Mouse (Mus musculus) brain, embryonic 18.5 days (tissue): ENCODE results near the gene Rapgef6.
A peak's percentile ranks its signal among the peaks of the same experiment; 100 is the strongest.

Source experiments
- DNase-seq: peaks from one replicate; pipeline ENCODE4 v3.0.0-alpha.2; 2012; ENCODE audit warnings: low read depth, low spot score

Gene Rapgef6

DNA sequence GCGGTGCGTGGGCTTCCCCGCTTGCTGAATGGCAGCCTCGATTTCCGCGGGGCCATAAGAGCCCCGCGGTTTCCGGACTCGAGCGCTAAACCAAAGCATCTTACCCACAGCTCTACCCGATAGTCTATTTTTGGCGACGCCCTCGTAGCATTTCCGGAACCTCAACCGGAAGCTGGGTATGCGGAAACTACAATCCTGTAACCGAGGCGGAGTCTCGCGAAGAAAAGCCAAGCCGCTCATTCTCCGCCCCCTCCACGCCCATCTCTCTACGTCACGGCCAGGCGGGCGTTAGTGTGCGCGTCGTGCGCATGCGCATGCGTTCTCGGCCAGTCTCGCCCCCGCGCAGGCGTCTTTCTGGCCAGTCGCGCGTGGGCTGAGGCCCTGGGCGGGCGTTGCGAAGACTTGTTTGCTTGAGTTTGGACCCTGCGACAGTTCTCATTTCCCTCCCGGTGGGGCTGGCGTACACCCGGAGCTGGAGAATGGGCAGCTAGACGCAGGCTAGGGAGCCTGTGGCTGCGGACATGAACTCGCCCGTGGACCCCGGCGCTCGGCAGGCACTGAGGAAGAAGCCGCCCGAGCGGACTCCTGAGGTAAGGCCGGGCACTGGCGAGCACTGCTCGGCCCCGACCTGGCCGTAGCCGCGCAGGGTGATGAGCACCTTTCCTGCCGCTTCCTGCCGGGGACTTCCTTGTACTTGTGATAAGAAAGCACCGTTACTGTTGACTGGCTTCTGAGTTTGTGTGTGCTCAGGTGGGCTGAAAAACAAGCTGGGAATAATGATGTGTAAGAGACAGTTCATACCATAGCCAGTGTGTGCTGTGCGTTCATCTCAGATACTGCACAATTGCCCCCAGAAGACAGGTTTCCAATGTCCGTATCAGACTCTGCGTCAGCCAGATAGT, at the start of gene Rapgef6:
Rapgef6 (plus strand) TSS at position 319 of the 902 bp plus-strand sequence.
- peak; percentile 95 for DNase-seq

DNA sequence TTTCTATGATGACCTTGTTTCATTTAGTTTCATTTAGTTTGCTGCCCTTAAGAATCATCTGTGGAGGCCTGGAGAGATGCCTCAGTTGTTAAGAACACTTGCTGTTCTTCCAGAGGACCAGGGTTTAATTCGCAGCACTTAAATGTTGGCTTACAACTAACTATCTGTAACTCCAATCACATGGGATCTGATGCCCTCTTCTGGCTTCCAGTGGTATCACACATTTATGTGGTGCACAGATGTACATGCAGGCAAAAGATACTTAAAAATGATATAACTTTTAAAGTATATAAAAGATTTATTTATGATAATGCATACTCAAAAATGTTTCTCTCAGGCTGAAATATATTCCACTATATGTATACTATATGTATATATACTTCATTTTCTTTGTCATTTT, 44.2 kb upstream of the Rapgef6 start:
- DNase-seq = no peak

DNA sequence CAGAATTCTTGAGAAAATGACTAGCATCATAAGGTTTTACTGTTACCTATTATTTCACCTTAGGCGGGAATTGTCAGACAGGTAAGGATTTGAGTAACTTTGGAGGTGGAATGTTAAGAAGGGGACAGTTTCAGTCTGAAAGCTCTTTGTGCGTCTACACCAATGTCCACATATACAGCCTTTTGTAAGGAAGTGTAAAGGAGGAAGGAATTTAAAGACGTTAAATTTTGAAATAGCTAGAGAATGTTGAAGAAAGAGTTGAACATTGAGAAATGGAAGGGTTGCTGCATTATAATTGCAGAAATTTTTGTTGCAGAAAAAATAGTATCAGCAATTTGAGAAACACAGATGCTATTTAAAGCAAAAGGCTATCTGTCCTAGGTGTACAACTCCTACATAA, 36.6 kb upstream of the Rapgef6 start:
- no peak for DNase-seq

GRCm38 (mm10) chr11:54491946-54492558, 30.6 kb upstream of the Rapgef6 start:
- no peak for DNase-seq

- DNase-seq = no peak
These were observed 30.1 kb upstream of the Rapgef6 start for GRCm38 (mm10) chr11:54492559-54492958.

DNA sequence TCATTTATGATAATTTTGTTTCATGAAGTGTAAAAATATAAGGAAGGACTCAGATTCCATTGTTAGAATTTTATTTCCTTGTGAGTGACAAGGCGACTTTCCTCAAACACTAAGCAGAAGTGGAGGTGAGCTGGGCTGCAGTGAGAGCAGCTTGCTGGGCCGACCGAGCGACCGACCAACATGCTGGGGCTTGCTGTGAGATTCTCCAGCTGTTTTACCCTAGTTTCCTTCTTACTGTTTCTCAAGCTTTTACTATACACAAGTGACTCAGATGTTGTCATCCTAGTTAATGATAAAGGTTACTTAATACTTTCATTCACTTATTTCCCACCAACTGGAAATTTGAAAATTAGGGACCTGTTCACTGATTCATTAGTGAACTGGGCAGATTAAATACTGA, 22.8 kb upstream of the Rapgef6 start:
- DNase-seq = no peak

DNA sequence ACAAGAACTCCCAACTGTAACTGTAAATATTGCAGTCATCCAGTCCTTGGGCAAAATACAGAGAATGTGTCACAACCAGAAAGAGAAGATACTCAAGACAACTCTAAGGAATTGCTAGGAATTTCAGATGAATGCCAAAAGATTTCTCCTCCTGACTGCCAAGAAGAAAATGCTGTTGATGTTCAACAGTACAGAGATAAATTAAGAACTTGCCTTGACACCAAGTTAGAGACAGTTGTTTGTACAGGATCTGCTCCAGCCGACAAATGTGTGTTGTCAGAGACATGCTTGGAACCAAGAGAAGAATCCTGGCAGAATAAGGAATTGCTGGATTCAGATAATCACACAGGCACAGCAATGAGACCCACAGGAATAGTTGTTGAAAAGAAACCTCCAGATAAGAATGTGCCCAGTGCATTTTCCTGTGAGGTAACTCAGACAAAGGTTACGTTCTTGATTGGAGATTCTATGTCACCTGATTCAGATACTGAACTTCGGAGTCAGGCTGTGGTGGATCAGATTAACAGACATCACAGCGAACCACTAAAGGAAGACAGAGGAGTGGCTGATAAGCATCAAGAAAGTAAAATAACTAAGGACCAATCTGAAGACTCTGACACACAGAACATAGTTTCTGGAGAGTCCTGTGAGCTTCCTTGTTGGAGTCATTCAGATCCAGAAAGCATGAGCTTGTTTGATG, 20.0 kb upstream of the Rapgef6 start:
- DNase-seq = no peak

- DNase-seq = no peak
These were observed 9.1 kb upstream of the Rapgef6 start for GRCm38 (mm10) chr11:54513584-54513983.

- DNase-seq = no peak
These were observed 619 bp upstream of the Rapgef6 start for GRCm38 (mm10) chr11:54521927-54522528.

- no peak for DNase-seq
These were observed 869 bp downstream of the Rapgef6 start for GRCm38 (mm10) chr11:54523431-54524001.

DNA sequence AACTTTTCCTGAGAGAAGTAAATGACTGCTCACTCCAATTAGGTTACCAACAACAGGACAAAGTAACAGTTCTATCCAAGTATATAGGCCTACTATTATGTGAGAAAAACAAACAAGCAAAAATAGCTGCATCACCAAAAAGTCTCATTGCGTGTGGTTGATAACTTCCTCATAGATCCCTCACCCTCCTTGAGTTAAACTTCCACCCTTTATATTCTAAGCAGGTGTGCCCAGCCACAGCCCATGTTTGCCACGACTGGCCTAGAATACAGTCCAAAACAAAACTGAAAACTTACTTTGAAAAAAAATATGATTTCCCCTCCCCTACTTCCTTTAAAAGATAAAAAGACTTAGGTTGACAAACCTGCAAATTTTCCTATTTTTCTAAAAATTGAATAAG, 5.4 kb downstream of the Rapgef6 start:
- DNase-seq = no peak

DNA sequence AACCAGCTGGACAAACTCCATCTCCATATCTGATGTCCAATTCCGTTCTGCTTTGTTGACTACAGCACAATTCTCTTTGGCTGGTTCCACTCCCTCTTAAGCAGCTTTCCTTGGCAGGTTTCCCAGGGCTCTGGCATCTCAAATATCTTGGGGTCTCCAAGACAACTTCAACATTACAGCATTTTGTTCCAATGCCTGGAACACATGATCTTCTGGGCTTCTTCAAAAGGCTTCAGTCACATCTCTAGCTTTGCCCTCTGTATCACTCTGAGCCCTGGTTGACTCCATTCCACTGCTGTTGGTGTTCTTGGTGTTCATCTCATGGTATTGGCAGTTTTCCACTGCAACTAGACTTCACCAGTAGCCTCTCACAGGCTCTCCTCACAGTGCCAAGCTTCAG, 7.7 kb downstream of the Rapgef6 start:
- no peak for DNase-seq

DNA sequence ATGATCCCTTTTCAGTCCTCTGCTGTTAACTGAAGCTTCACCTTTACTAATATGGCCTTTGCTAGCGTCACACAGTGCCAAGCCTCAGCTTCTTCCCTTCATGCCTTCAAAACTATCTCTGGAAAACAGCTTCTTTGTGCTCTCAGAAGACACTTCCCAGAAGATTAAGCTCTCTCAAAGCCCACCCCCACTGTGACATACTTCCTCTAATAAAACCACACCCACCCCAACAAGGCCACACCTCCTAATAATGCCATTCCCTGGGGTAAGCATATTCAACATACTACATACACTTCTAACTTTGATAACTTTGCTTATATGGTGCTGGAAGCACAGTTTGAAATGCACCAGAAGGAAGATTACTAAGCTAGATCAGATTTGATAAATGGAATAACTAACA, 8.3 kb downstream of the Rapgef6 start:
- no peak for DNase-seq

- DNase-seq = no peak
These were observed 11.2 kb downstream of the Rapgef6 start for GRCm38 (mm10) chr11:54533834-54534233.

DNA sequence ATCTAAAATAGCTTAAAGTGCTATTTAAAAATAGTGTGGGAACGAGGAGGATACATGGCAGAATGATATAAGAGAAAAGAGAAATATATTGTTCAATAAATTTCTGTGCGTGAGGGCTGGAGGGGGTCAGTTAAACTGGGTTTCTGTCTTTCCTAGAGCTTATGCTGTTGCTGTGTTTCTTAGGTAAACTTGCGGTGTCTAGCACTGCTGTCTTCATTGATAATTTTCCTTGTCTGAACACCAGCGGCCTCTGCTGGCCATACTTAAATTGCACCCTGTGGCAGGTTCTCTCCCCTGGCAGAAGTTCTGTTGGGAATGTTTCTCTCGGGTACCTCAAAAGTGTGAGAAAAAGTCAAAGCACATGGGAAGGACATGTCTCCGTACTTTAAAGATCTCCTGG, 12.2 kb downstream of the Rapgef6 start:
- no peak for DNase-seq

DNA sequence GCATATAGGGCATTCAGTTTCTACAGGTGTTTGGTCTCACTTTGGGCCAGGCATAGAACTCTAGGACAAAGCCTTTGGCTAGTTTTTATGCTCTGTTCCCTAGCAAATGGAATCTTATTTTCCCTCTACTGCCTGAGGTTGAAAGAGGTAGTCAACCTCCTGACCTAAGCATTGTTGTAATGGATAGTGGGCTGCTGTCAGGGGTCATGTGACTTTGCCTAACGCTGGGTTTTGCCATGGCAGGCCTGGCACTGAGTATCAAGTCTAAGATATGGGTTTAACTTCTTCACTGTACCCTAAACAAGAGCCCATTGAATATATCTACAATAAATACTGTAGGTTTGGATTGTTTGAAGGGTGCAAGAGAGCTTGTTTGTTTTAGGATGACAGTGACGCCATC, 16.4 kb downstream of the Rapgef6 start:
- DNase-seq = no peak

- DNase-seq = no peak
These were observed 16.8 kb downstream of the Rapgef6 start for GRCm38 (mm10) chr11:54539486-54539885.

GRCm38 (mm10) chr11:54540328-54540727, 17.7 kb downstream of the Rapgef6 start:
- no peak for DNase-seq

DNA sequence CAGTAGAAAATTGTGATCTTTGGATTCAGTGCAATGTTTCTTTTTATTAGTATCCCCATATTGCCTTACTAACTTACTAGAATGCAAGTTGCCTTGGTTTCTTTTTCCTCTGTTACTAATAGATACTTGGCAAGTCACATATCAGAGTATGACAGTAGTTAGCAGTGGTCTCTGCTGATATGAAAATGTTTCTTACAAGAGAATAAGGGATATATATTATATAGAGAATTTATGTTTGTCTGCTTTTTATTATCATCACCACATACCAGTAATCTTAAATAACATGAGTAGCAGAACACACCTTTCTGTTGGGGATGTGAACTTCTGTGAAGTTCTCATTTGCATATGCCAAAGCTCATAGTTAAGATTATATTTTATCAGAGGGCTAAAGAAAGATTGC, 19.8 kb downstream of the Rapgef6 start:
- no peak for DNase-seq

GRCm38 (mm10) chr11:54554970-54555369, 32.3 kb downstream of the Rapgef6 start:
- no peak for DNase-seq

- DNase-seq = peak; percentile 24
These were observed 40.1 kb downstream of the Rapgef6 start for GRCm38 (mm10) chr11:54562761-54563160.

DNA sequence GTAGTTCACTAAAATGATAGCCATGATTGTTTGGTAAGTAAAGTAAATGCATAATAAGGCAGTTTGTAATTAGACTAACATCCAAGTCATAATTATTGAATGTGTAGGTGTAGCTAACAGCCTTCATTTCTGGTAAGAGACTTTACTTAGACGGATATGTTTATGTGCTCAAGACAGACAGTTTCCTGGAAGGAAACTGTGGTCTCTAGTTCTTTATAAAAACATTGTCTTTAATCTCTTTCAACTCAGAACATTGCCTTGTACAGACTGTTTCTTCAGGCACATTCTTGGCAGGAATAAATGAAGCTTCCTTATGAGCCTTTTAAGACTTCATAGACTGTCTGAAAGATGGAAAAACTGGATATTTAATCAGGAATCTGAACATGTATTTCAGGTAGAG, 45.3 kb downstream of the Rapgef6 start:
- DNase-seq = no peak
